Mouse (Mus musculus) lung, embryonic 16.5 days (tissue): ENCODE results near the gene Krtap12-1. TPM values are rescaled to one million over a fixed set of nuclear protein-coding genes. Genes with fewer than 3 reads are reported as not detected.
"Not testable (repeated sequence)": the region's sequence is repeated elsewhere in the genome, so short reads cannot be mapped to it uniquely, and the experiment has no call there.

Experiments
- ATAC-seq: fragments of 200-750 bp; cut with Nextera tagmentation; 2 replicates; pipeline ENCODE4 v1.8.0; 2017; ENCODE audit warnings: low read depth, mild to moderate bottlenecking, moderate library complexity
- H3K27ac ChIP-seq: fragments of 300-500 bp; sonication (generic); 2 replicates; pipeline ENCODE4 v1.5.1; 2014; ENCODE audit warnings: mild to moderate bottlenecking, control low read depth, low read length
- H3K27me3 ChIP-seq: fragments of 300-500 bp; sonication (generic); 2 replicates; pipeline ENCODE4 v1.6.1; 2014; ENCODE audit warnings: low read depth, low read length, mixed read lengths; ENCODE audit not compliant: control insufficient read depth, insufficient read depth
- H3K36me3 ChIP-seq: fragments of 300-500 bp; sonication (generic); 2 replicates; pipeline ENCODE4 v1.6.1; 2014; ENCODE audit warnings: low read length; ENCODE audit not compliant: control insufficient read depth, insufficient read depth
- H3K4me1 ChIP-seq: fragments of 300-500 bp; sonication (generic); replicated peaks from 2 replicates; pipeline ENCODE4 v1.6.1; 2014; ENCODE audit warnings: low read length, mixed read lengths; ENCODE audit not compliant: control insufficient read depth, insufficient read depth
- H3K4me2 ChIP-seq: fragments of 300-500 bp; sonication (generic); 2 replicates; pipeline ENCODE4 v1.6.1; 2014; ENCODE audit warnings: low read depth, low read length, control low read depth
- H3K4me3 ChIP-seq: fragments of 300-500 bp; sonication (generic); 2 replicates; pipeline ENCODE4 v1.5.1; 2014; ENCODE audit warnings: mild to moderate bottlenecking, low read length, control low read depth
- H3K9ac ChIP-seq: fragments of 300-500 bp; sonication (generic); 2 replicates; pipeline ENCODE4 v1.6.1; 2014; ENCODE audit warnings: low read length, control low read depth
- H3K9me3 ChIP-seq: fragments of 300-500 bp; sonication (generic); 2 replicates; pipeline ENCODE4 v1.6.1; 2016; ENCODE audit warnings: low read length; ENCODE audit not compliant: control insufficient read depth
- WGBS: fragments of 180-500 bp; shearing (Covaris S2); extraction: QIAGEN DNeasy Blood & Tissue Kit; methylation state at CpG from one replicate; pipeline ENCODE4 v1.1.7; 2014; 5-methylcytosine and 5-hydroxymethylcytosine counted together
- polyA plus RNA-seq: library from polyadenylated mRNA; unstranded; fragments of >200 nt; fragmentation: Nextera tagmentation; extraction: Ambion mirVana; gene quantifications from 2 replicates; pipeline ENCODE4 v1.2.1, GENCODE M21; 2015

Gene Krtap12-1
- polyA plus RNA-seq, 1 experiment from 2014 or later: not detected

DNA sequence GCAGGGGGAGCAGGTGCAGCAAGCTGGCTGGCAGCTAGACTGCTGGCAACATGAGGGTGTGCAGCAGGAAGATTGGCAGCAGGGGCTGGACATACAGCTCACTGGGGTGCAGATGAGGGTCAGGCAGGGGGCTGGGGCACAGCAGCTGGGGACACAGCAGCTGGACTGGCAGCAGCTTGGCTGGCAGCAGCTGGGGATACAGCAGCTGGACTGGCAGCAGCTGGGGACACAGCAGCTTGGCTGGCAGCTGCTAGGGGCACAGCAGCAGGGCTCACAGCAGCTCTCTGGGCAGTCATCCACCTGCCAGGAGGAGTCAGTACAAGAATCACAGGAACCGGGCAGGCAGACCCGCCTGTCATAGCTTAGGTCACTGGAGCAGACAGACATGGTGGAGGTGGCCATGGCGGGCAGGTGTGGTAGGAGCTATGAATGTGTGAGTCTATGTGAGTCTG lies 30.0 kb upstream of the Krtap12-1 start, which contains the start of gene Gm19402:
Gm19402 (minus strand) TSS at position 402 of the 452 bp plus-strand sequence.
- H3K4me1 ChIP-seq, ATAC-seq, H3K36me3 ChIP-seq, H3K9ac ChIP-seq, H3K27ac ChIP-seq, H3K4me3 ChIP-seq, H3K9me3 ChIP-seq, H3K4me2 ChIP-seq: not testable (repeated sequence)
- 75% methylated on average over 3 of the region's 3 CpGs for WGBS
- peaks cover 23% of the 10 kb centered on the region for H3K27me3 ChIP-seq

DNA sequence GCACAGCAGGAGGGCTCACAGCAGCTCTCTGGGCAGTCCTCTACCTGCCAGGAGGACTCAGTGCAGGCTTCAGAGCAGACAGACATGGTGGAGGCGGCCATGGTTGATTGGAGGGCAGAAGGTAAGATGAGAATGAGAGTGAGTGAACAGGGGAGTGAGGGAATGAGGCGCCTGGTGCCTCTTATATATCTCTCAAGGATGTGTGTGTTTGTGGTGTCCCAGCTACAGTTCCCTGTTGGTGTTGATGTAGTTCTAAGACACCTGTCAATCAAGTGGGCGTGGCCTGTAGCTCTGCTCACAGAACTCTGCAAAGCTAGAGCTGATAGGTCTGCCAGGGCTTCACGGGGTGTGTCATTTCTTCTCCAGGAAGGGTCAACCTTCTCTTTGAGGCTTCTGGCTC lies 23.3 kb upstream of the Krtap12-1 start, which contains the start of gene Gm9508:
Gm9508 (minus strand) TSS at position 101 of the 400 bp plus-strand sequence.
- Histone ChIP-seq H3K9me3 (peaks cover 3% of the 10 kb centered on the region; the same call in 1 of the 2 replicates), H3K4me1 (no peaks in the 10 kb centered on the region), H3K36me3 (no peaks in the 10 kb centered on the region), H3K27me3 (no peaks in the 10 kb centered on the region; the same call in 1 of the 2 replicates), H3K9ac (no peak within 1 kb of the TSS), H3K27ac (no peak within 1 kb of the TSS), H3K4me2 (no peak within 1 kb of the TSS), H3K4me3 (no peak within 1 kb of the TSS)
- no peak for ATAC-seq
- 28% methylated on average over 4 of the region's 4 CpGs for WGBS

DNA sequence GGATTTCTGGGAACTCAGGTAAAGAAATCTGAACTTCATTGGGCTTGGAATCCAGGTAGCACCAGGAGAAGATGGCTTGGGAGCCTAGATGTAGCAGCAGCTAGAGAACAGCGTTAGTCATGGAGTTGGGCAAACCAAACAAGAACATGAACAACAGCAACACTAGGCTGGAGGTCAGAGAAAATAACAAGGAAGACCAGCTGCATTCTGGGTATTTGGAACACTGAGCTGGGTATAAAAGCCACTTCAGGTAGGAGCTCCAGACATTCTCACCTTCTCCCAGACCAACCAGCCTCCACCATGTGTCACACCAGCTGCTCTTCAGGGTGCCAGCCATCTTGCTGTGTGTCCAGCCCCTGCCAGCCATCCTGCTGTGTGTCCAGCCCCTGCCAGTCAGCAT lies 14.1 kb upstream of the Krtap12-1 start, which contains the start of gene Gm10272:
Gm10272 (plus strand) TSS at position 301 of the 400 bp plus-strand sequence.
- Histone ChIP-seq H3K9me3 (no peaks in the 10 kb centered on the region), H3K27me3 (no peaks in the 10 kb centered on the region), H3K9ac (no peak within 1 kb of the TSS), H3K4me1 (no peaks in the 10 kb centered on the region), H3K36me3 (no peaks in the 10 kb centered on the region), H3K4me3 (no peak within 1 kb of the TSS), H3K27ac (no peak within 1 kb of the TSS), H3K4me2 (no peak within 1 kb of the TSS)
- no peak for ATAC-seq
- WGBS: 83% methylated on average over 1 of the region's 1 CpGs

DNA sequence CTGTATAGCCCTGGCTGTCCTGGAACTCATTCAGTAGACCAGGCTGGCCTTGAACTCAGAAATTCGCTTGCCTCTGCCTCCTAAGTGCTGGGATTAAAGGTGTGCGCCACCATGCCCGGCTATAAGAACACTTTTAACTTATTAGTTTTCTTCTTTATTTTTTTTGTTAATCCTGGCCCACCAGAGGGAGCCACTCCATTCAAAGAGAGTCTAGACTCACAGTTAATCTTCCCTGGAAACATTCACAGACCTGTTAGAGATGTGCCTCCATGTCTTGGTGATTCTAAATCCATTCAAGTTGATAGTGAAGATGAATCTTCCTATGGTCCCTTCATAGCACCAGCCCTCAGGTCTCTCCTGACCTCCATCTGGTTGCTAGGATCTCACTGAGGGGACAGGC lies 10.6 kb upstream of the Krtap12-1 start:
- Histone ChIP-seq H3K36me3 (no peaks in the 10 kb centered on the region), H3K4me3 (no peak overlapping the region), H3K4me2 (no peak overlapping the region), H3K27ac (no peak overlapping the region), H3K27me3 (no peaks in the 10 kb centered on the region), H3K4me1 (no peaks in the 10 kb centered on the region), H3K9me3 (no peaks in the 10 kb centered on the region), H3K9ac (no peak overlapping the region)
- ATAC-seq: no peak
- WGBS: 71% methylated on average over 3 of the region's 3 CpGs

DNA sequence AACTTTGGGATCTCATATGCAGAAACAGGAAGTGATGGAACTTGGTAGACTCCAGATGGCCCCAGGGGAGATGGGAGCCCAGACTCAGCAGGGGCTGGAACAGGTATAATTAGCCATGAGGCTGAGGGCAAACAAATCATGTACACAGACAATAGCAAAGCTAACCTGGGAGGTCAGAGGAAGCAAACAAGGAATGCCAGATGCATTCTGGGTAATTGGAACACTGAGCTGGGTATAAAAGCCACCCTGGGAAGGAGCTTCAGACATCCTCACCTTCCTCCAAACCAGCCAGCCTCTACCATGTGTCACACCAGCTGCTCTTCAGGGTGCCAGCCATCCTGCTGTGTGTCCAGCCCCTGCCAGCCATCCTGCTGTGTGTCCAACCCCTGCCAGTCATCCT lies 9.2 kb upstream of the Krtap12-1 start, which contains the start of gene Gm10024:
Gm10024 (plus strand) TSS at position 301 of the 400 bp plus-strand sequence.
- not testable (repeated sequence) for H3K27me3 ChIP-seq, H3K36me3 ChIP-seq, H3K27ac ChIP-seq, H3K4me3 ChIP-seq, H3K9ac ChIP-seq, H3K4me1 ChIP-seq, H3K9me3 ChIP-seq, ATAC-seq, H3K4me2 ChIP-seq

DNA sequence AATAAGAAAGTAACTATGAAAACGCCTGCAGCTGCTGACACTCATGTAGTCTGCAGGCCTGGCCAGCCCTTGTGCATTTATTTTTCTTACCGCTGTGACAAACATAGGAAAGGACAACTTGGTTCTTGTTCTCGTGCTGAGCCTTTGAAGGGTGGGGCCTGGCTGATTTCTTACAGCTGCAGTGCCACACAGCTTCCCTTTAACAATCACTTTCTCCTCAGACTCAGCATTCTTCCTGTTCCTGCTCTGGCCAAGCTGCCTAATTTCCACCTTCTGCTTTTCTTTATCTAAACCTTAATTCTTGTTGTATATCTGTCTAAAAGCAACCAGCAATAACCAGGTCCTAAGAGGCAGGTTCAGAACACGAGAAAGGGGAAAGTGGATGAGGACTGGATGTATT lies 6.7 kb upstream of the Krtap12-1 start:
- Histone ChIP-seq H3K27ac (no peak overlapping the region), H3K9ac (no peak overlapping the region), H3K4me2 (no peak overlapping the region), H3K36me3 (no peaks in the 10 kb centered on the region), H3K27me3 (no peaks in the 10 kb centered on the region), H3K9me3 (no peaks in the 10 kb centered on the region), H3K4me1 (no peaks in the 10 kb centered on the region), H3K4me3 (no peak overlapping the region)
- no peak for ATAC-seq
- 55% methylated on average over 4 of the region's 4 CpGs for WGBS

DNA sequence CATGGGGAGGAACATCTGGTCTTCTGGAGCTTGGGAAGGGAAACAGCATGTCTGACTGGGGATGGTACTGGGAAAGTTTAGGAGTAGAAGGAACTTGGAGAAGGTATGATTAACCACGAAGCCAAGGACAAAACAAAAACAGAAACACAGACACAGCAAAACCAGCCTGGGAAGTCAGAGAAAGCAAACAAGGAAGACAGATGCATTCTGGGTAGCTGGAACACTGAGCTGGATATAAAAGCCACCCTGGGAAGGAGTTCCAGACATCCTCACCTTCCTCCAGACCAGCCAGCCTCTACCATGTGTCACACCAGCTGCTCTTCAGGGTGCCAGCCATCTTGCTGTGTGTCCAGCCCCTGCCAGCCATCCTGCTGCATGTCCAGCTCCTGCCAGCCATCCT lies 4.9 kb upstream of the Krtap12-1 start, which contains the start of gene Gm10142:
Gm10142 (plus strand) TSS at position 301 of the 400 bp plus-strand sequence.
- H3K9ac ChIP-seq: no peak within 1 kb of the TSS
- H3K4me2 ChIP-seq: no peak within 1 kb of the TSS
- H3K27me3 ChIP-seq: no peaks in the 10 kb centered on the region
- H3K9me3 ChIP-seq: no peaks in the 10 kb centered on the region
- no peak for ATAC-seq
- H3K4me1 ChIP-seq: no peaks in the 10 kb centered on the region
- no peak within 1 kb of the TSS for H3K4me3 ChIP-seq
- 88% methylated on average over 1 of the region's 1 CpGs for WGBS
- no peak within 1 kb of the TSS for H3K27ac ChIP-seq
- H3K36me3 ChIP-seq: no peaks in the 10 kb centered on the region

DNA sequence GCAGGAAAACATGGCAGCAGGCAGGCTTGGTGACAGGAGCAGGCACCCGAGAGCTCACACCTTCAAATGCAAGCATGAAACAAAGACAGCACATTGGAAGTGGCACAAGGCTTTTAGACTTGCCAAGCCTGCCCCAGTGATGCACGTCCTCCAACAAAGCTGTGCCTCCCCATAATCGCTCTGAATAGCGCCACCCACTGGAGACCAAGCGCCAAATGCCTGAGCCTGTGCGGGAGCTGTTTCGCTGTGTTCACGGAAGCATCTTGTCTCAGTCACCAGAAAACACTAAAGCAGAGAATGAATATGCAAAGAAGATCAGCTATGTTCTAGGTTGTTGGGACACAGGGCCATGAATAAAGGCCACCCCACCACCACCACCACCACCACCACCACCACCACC lies 4.5 kb downstream of the Krtap12-1 start:
- Histone ChIP-seq H3K4me1 (no peaks in the 10 kb centered on the region), H3K9ac (no peak overlapping the region), H3K27ac (no peak overlapping the region), H3K27me3 (no peaks in the 10 kb centered on the region), H3K9me3 (no peaks in the 10 kb centered on the region), H3K4me2 (no peak overlapping the region), H3K4me3 (no peak overlapping the region), H3K36me3 (no peaks in the 10 kb centered on the region)
- 73% methylated on average over 8 of the region's 8 CpGs for WGBS
- no peak for ATAC-seq

DNA sequence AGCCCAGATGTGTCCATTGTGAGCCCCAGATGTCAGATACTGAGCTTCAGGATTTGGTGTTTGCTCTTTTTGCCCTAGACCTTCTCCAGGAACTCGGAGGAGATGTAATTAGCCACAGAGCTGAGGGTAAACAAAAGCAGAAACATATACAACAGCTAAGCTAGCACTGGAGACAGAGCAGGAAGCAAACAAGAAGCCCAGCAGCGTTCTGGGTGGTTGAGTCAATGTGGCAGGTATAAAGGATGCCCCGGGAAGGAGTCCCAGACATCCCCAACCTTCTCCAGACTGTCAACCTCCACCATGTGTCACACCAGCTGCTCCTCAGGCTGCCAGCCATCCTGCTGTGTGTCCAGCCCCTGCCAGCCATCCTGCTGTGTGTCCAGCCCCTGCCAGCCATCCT lies 5.8 kb downstream of the Krtap12-1 start, which contains the start of gene Gm10100:
Gm10100 (plus strand) TSS at position 301 of the 400 bp plus-strand sequence.
- ATAC-seq: no peak
- no peak within 1 kb of the TSS for H3K9ac ChIP-seq
- no peaks in the 10 kb centered on the region for H3K4me1 ChIP-seq
- no peaks in the 10 kb centered on the region for H3K36me3 ChIP-seq
- no peaks in the 10 kb centered on the region for H3K9me3 ChIP-seq
- WGBS: 16% methylated on average over 3 of the region's 3 CpGs
- no peak within 1 kb of the TSS for H3K4me3 ChIP-seq
- no peak within 1 kb of the TSS for H3K27ac ChIP-seq
- H3K4me2 ChIP-seq: no peak within 1 kb of the TSS
- H3K27me3 ChIP-seq: no peaks in the 10 kb centered on the region

DNA sequence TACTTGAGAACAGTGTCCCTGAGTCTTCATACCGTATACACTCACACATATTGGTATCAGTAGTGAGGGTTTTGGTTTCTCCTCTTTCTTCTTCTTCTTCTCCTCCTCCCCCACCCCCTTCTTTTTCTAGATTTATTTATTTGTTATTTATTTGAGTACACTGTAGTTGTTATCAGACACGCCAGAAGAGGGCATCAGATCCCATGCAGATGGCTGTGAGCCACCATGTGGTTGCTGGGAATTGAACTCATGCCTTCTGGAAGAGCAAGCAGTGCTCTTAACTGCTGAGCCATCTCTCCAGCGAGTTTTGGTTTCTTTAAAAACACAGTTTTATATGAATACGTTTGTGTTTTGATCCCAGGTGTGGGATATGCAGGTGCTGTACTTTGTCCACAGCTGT lies 7.9 kb downstream of the Krtap12-1 start:
- no peak overlapping the region for H3K4me2 ChIP-seq
- H3K27me3 ChIP-seq: no peaks in the 10 kb centered on the region
- 51% methylated on average over 4 of the region's 4 CpGs for WGBS
- H3K4me1 ChIP-seq: no peaks in the 10 kb centered on the region
- no peaks in the 10 kb centered on the region for H3K9me3 ChIP-seq
- no peak overlapping the region for H3K9ac ChIP-seq
- ATAC-seq: no peak
- H3K36me3 ChIP-seq: no peaks in the 10 kb centered on the region
- no peak overlapping the region for H3K4me3 ChIP-seq
- no peak overlapping the region for H3K27ac ChIP-seq
